Mouse (Mus musculus): ENCODE data around the gene Socs2. TPM values are rescaled to one million over a fixed set of nuclear protein-coding genes. Genes with fewer than 3 reads are reported as not detected.

The Socs2 gene
- total RNA-seq, 2 experiments from 2014 or later = 25.3 to 26.5 TPM

GRCm38 (mm10) chr10:95422681-95423080 lies 5.7 kb upstream of the Socs2 start:
- DNase-seq = peak; percentile 34 to 46

GRCm38 (mm10) chr10:95420284-95420683 lies 3.3 kb upstream of the Socs2 start:
- no peak for DNase-seq

GRCm38 (mm10) chr10:95419726-95420125 lies 2.7 kb upstream of the Socs2 start:
- DNase-seq = no peak

DNA sequence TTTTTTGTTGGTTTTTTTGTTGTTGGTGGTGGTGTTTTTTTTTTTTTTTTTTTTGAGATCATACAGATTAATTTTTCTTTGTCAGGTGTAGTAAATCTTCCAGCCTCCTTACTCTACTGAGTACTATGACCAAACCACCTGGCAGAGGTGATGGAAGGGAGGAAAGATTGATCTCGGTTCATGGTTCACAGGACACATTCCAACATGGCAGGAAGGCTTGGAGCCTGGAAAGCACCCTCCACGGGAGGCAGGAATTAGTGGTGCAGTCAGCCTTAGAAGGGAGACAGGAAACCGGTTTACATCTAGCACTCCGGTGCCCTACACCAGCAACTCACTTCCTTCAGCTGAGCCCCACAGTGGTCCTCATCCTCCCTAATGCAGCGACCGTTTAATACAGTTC lies 1.7 kb upstream of the Socs2 start:
- no peak for DNase-seq

DNA sequence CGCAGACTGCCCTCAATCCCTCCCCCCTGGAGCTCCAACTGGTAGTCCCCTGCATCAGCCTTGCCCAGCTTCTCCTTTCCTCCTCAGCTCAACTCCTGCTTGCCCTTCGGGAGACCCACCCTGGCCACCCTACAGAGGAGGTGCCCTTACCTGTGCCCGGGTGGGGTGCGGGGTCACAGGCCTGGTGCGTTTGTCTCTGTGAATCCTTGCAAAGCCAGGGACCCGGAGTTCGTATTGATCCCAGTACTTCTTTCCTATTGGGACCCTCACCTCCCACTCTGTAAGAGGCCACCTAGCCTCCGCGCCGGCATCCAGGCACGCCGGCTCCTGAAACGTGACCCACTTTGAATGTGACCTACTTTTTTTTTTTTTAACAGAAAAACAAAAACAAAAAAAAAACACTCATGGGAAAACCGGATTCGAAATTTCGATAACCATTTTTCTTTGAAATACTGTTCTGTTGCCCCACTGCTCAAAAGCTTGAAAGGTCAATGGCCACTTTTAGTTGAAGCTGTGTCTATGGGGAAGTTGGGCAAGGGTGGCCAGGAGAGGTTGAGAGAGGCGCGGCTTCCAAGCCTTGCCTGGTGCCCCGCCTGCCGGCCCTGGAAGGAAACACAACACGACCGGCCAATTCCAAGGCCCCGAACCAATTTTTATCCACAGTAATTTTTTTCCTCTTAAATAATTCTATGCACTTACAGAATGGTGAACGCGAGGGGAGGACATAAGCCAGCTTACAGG lies 686 bp upstream of the Socs2 start:
- peak; percentile 85 to 86 for DNase-seq

DNA sequence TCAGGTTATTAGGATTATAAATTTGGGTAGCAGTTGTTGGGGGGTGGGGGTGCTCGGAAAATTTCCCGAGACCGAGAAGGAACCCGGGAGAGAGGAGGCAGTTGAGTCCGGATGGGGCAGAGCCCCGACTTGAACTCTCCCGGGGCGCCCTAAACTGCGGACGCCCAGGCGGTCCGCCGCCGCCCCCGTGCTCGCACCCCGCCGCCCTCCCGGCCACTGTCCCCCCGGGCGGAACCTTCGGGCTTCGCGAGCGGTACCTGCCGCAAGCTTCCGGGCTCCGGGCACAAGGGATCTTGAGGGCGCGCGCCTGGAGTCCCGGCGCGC lies 657 bp downstream of the Socs2 start:
- no peak for DNase-seq

GRCm38 (mm10) chr10:95415533-95416360 lies 1.2 kb downstream of the Socs2 start:
- DNase-seq = peak; percentile 61 to 72

DNA sequence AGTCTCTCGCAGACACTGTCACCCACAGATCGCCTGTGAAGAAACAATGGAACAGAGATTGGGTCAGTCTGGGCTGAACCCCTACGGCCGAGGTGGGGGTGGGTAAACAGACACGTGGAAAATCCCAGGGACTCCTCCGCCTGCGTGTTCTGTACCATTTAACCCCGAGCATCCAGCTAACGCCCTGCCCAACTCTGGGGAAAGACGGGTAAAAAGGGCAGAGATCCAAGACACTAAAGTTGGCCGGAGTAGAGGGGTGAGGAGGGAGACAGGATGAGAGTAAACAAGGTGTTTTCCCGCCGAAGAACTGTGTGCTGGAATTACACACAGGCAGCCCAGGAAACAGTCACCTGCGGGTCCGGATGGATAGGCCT lies 1.8 kb downstream of the Socs2 start:
- peak in 1 of 2 experiments; percentile 18 for DNase-seq

DNA sequence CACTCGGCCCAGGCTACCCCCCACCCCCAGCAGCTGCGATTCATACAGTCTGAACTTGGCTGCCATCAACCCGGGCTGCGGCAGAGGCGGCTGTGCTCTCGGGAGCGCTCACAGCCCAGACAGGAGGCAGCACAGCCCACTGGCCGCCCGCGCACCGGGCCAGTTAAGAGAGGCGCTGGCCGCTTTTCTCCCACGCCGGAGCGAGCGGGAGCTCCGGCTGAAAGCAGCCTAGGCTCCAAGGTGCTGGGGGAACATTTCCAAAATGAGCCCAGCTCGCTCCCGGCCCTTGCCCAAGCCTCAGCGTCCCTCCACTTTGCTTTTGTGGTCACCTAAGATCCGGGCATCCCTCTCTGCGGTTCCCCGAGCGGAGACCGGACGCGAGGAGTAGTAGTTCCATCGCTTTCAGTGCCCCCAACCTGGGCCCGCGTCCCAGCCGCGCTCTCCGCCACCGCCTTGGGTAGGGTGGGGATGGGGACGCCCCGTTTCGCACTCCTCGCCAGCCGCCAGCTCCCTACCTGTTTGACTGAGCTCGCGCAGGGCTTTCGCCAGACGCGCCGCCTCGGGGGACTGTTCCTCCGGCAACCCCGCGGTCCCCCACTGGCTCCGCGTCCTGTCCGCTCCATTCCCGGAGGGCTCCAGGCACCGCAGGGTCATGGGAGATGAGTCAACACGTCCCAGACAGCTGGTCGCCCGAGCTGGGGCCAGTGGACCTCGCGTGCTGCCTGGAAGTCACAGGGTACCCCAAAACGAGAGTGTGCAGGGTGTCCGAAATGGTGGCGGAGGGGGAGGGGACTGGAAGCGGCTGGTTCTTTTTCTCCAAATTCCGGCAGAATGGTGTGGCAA lies 2.4 kb downstream of the Socs2 start:
- DNase-seq = peak; percentile 69

- no peak for DNase-seq
These were observed 5.8 kb downstream of the Socs2 start for GRCm38 (mm10) chr10:95411139-95411538.

GRCm38 (mm10) chr10:95410709-95411108 lies 6.3 kb downstream of the Socs2 start:
- DNase-seq = no peak

DNA sequence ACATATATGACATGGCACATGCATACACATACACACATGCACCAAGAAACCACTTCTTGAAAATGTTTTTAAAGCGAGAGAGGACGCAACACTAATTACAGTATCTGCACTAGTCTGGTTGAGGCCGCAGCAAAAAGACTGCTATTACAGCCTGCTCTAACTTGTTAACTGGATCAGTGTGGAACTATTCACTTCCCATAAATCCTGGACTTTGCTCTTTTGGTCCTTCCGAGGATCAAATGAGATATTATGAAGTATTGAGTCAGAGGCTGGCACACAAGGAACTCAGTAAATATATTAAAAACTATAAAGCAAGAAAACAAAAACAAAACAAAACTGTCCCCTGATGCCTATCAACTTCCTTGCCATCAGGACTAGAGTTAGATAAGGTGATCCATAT lies 6.8 kb downstream of the Socs2 start:
- no peak for DNase-seq

DNA sequence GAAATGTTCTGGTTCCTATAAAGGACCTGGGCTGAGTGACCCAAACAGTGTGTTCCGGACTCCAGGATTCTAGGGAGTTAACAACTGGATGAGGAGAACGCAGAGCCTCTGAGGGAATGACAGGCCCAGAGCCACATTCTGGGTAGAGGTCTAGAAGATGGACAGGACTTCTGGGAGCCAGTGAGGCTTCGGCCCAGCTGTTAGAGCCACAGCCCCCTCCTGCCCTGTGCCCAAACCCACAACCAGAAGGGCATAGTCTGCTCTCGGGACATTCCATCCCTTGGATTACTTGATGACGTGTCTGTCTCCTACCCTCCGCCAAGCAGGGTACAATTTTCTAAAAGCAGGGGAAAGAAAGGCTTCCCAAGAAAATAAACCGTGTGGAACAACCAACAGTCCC lies 7.8 kb downstream of the Socs2 start:
- DNase-seq = no peak

DNA sequence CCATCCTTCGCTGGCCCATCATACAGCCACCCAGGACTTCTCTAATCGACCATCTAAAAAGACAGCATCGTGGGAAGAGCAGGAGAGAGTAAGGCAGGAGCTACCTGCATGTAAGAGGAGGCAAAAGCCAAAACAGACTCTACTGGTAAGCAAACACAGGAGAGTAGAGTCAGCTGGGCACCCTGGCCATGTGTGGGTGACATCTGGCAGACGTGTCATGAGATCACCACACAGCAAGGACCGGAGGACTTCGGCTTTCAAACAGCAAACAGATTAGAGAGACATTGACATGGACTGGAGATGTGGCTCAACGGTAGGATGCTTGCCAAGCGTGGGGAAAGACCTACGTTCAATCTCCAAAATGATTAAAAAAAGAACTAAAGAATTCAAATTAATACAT lies 8.5 kb downstream of the Socs2 start:
- DNase-seq = no peak

DNA sequence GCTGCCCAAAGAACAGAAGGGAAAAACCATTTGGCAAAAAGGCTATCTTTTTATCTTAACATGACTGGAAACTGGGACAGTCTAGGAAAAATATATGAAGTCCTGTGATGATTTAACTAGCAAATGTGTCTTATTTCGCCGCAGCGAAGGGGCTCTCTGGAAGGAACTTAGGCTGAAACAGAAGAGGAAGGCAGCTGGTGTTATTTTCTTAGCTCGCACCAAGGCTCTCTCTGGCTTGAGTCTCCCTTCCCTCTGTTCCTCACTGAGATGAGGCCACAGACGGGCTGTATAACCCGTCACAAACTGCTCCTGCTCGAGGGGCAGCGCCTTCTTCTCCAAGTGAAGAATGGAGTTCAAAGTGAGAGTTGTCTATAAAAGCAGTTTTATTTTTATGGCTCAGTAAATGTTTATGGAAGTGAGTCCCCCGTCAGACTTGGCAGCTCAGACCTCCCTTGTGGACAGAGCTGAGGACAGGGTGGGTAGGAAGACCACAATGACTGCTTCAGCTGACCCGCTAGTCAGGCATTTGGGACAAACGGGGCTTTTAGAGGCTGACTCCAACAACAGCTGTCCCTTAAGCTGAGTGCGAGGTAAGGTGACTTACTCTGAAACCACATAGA lies 9.3 kb downstream of the Socs2 start:
- DNase-seq = no peak

- DNase-seq = no peak
These were observed 12.2 kb downstream of the Socs2 start for GRCm38 (mm10) chr10:95404774-95405173.

DNA sequence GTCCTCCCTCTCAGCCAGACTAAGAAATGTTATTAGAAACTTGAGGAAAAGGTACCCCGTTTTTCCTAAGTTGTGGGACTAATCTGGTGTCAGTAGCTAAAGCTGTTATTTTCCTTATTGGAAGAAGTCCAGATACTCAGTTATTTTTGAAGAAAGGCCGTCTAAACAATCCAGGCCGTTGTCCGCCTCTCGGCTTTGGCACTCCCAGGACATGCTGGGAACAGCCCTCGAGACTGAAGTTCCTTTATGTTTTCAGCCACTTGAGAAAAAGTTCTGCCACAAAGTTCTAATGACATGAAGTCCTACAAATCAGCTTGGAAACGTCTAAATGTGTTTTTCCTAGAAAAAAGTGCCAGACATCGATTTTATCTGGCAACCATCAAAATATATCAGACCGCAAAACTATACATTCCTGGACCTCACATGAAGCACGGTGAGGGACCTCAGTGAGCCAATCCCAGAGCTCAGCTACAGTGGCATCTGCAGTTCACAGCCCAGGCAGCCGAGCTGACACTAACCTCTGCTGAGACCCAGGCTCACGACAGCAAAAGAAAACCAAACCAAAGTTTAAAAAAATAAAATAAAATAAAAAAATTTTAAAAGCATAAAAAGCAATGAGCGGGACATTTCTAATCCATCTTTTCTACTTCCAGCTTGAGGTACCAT lies 17.2 kb downstream of the Socs2 start:
- no peak for DNase-seq

GRCm38 (mm10) chr10:95398489-95398888 lies 18.5 kb downstream of the Socs2 start:
- DNase-seq = no peak

- DNase-seq = no peak
These were observed 19.7 kb downstream of the Socs2 start for GRCm38 (mm10) chr10:95397191-95397835.

DNA sequence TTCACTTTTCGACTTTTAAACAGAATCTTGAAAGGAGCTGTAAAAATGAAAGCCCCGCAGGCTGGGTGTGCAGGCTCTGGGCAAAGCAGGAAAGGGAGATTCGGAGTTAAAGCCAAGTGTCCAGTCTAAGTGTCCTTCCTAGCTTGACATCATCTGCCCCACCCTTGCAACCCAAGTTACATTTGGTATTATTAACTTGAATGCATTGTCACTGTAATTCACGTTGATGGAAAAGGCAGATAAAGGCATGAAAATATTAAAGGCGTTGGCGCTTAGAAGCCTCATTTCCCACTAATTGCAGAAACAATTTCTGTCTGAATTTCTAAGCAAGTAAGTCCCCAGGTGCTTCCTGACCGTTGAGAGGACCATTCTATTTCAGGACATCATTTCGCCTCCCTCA lies 20.6 kb downstream of the Socs2 start:
- no peak for DNase-seq
